Mouse (Mus musculus) spleen, adult 2 months (tissue): ENCODE measurements around the gene Ikzf2. TPM values are rescaled to one million over a fixed set of nuclear protein-coding genes. Genes with fewer than 3 reads are reported as not detected.
A peak's percentile ranks its signal among the peaks of the same experiment; 100 is the strongest.

ENCODE experiments used
- DNase-seq, 2 experiments: peaks; one replicate each; pipeline versions ENCODE4 v3.0.0 to v3.0.0-alpha.2; 2012 to 2021; ENCODE audit warnings: low spot score in 2 of 2, low read depth in 1 of 2
- H3K27ac ChIP-seq: fragments of 200-500 bp; 2 replicates; pipeline ENCODE4 v1.5.1; 2012; ENCODE audit warnings: low read length, inconsistent platforms; ENCODE audit not compliant: insufficient read depth
- H3K27me3 ChIP-seq: fragments of 200-500 bp; 2 replicates; pipeline ENCODE4 v1.6.1; 2012; ENCODE audit warnings: mild to moderate bottlenecking, moderate library complexity, low read length, inconsistent platforms; ENCODE audit not compliant: control insufficient read depth, insufficient read depth
- H3K36me3 ChIP-seq: fragments of 200-500 bp; 2 replicates; pipeline ENCODE4 v1.6.1; 2012; ENCODE audit warnings: mild to moderate bottlenecking, low read length, inconsistent platforms; ENCODE audit not compliant: control insufficient read depth, insufficient read depth
- H3K4me1 ChIP-seq: fragments of 200-500 bp; 2 replicates; pipeline ENCODE4 v1.6.1; 2011; ENCODE audit warnings: inconsistent platforms; ENCODE audit not compliant: control insufficient read depth, insufficient read depth, insufficient read length
- H3K4me3 ChIP-seq: fragments of 200-500 bp; 2 replicates; pipeline ENCODE4 v1.5.1; 2011; ENCODE audit warnings: mild to moderate bottlenecking, inconsistent platforms; ENCODE audit not compliant: insufficient read depth, insufficient read length; ENCODE audit errors: extremely low read depth
- CTCF ChIP-seq: fragments of 200-500 bp; IDR thresholded peaks from 2 replicates; pipeline ENCODE4 v1.5.1; 2011; ENCODE audit warnings: mild to moderate bottlenecking, inconsistent platforms; ENCODE audit not compliant: insufficient read depth, insufficient read length, insufficient replicate concordance; ENCODE audit errors: extremely low read depth
- POLR2A ChIP-seq: fragments of 200-500 bp; IDR thresholded peaks from 2 replicates; pipeline ENCODE4 v1.6.1; 2011; ENCODE audit warnings: low read depth, low read length, inconsistent platforms
- WGBS: fragments of 180-500 bp; shearing (Covaris S2); methylation state at CpG from one replicate; pipeline ENCODE4 v1.1.7; 2018; 5-methylcytosine and 5-hydroxymethylcytosine counted together
- polyA plus RNA-seq: library from polyadenylated mRNA; depleted of rRNA; stranded (reverse); fragments of >200 nt; gene quantifications from 2 replicates; pipeline ENCODE4 v1.2.3, GENCODE M21; 2012

Ikzf2 gene
- polyA plus RNA-seq, 1 experiment: 1.3 TPM

DNA sequence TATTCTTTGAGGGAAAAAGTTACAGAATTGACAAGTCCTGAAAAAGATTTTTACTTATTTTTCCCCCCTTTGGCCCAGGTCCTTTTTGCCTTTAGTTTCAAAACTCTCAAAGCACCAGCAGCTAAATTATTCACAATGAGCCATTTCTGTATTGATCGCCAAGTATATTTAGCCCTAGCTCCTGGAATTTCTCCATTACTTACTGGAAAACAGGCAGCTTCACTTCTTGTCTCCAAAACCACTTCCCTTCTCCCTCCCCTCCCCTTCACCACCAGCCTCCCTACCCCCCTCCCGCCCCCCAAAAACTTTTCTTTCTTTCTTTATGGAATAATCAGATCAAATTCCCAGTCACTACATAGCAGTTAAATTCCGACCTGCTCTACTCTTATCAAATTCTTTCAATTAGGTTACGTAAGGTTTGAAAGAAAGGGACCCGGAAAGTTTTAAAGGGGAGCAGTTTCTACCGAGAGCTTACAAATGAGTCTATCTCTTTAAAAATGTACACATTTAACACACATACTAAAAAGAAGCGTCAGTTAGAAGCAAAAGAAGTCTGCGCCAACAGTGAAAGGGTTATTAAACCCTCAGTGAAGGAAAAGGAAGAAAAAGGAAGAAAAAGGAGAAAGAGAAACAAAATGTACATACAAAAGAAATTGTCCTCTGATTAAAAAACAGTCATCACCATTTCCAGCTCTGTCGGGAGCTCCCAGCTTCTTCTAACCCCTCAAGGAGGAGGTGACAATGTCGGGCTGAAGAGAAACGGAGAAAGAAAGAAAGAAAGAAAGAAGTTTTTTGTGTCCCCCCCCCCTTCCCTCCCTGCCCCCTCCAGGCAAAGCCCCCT, 1.8 kb downstream of the Ikzf2 start:
- 2% methylated on average over 11 of the region's 11 CpGs for WGBS
- DNase-seq: no peak

DNA sequence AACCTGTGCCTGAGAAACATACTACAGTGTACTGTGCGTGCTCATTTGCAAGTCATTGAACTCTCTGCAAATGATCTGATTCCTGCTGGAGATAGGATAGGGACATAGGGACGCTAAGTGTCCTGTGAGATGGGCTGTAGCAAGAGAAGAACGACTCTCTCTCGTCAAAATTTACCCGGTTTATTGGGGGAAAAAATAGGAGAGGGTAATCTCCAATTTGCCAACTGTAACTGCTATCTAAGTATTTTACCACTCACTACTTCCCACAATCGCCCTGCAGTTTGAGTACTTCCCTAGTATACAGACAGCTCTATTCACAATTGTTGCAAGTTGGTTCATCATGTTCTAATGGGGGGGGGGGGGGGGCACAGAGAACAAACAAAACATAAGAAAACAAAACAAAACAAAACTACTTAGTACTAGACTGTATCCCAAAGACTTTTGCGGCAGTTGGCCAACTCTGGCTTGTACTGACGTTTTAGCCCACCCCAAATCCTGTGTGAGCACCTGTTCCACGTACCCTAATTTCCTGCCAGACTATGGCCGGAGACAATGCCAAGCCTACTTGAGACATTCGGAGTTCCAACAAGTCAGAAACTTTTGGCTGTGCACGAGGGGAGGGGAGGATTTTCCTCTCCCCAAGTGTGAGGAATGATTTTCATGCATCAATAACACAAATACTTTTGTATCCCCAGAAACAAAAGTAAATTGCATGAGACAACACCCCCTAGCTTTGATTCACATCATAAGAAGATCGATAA, 2.6 kb downstream of the Ikzf2 start:
- TF ChIP-seq CTCF (no peak), POLR2A (no peak)
- 4% methylated on average over 13 of the region's 13 CpGs for WGBS
- Histone ChIP-seq H3K36me3 (no peaks in the 10 kb centered on the region), H3K27me3 (peaks cover 3% of the 10 kb centered on the region), H3K4me1 (peaks cover 2% of the 10 kb centered on the region; the same call in 1 of the 2 replicates), H3K4me3 (peak overlapping the region; percentile 31), H3K27ac (peak overlapping the region; percentile 32; the same call in 1 of the 2 replicates)
- no peak for DNase-seq

More for the DNA sequence above, 1.8 kb downstream of the Ikzf2 start:
- H3K27me3 ChIP-seq: peaks cover 3% of the 10 kb centered on the region
- H3K36me3 ChIP-seq: no peaks in the 10 kb centered on the region
- H3K4me3 ChIP-seq: peak overlapping the region; percentile 51
- TF ChIP-seq POLR2A: no peak
- TF ChIP-seq CTCF: no peak
- no peak overlapping the region for H3K27ac ChIP-seq
- H3K4me1 ChIP-seq: peaks cover 2% of the 10 kb centered on the region; the same call in 1 of the 2 replicates

DNA sequence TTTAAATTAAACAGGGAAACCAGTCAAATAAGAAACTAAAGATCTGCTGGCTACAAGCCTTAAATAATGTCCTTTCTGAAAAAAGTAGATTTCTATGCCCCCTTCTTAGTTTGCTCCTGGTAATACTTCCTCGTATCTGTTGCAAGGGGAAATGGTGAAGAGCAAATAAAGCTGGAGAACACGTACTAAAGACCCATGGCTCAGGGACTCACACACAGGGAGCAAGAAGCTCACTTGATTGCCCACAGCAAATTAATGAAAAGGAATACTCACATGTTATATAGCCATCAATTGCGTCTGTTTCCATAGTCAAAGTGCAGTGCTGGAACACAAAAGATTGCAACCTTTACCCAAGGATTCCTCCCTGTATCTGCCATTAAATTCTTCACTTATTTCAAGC, 3.2 kb downstream of the Ikzf2 start:
- 24% methylated on average over 3 of the region's 3 CpGs for WGBS
- Histone ChIP-seq H3K27me3 (peaks cover 3% of the 10 kb centered on the region), H3K4me3 (no peak overlapping the region), H3K36me3 (no peaks in the 10 kb centered on the region), H3K27ac (no peak overlapping the region; the same call in 1 of the 2 replicates), H3K4me1 (peaks cover 2% of the 10 kb centered on the region; the same call in 1 of the 2 replicates)
- TF ChIP-seq POLR2A (no peak), CTCF (no peak)
- no peak for DNase-seq

DNA sequence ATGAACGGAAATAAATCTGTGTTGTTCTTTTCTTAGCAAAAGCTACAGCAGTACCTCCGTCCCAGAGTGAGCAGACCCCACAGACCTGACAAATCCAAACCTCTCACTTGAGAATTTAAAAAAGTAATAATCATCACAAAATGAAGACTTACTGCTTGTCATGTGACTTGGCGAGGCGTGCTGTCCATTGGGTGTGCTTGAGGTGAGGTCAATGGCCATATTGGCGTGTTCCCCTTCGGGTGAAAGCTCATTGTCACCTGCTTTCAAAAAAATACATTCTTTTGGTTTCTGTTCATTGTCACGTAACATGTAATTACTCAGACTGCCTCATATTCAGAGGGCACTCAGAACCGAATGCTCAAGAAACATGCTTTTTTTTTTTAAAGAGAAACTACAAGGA, 4.0 kb downstream of the Ikzf2 start:
- 23% methylated on average over 8 of the region's 8 CpGs for WGBS
- TF ChIP-seq CTCF: no peak
- TF ChIP-seq POLR2A: no peak
- Histone ChIP-seq H3K4me3 (peak overlapping the region; percentile 18; the same call in 1 of the 2 replicates), H3K27ac (no peak overlapping the region), H3K27me3 (peaks cover 3% of the 10 kb centered on the region), H3K36me3 (no peaks in the 10 kb centered on the region), H3K4me1 (peaks cover 2% of the 10 kb centered on the region; the same call in 1 of the 2 replicates)
- DNase-seq: no peak

DNA sequence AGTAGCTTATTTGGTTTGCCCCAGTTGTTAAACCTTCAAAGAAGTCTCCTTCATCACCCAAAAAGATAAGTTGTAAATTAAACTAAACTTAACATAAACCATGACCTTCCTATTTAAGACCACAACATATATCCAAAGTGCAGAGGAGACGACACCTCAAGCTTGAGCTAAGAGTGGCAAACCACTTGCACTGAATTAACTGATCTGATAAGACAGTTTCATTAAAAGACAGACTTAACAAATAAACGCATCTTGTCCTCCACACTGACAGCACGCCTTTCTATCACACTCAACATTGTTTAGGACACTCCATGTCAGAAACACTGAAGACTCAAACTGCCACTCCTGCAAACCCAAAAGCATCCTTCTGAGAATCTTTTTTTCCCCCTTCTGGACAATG, 4.8 kb downstream of the Ikzf2 start:
- Histone ChIP-seq H3K4me3 (no peak overlapping the region; the same call in 1 of the 2 replicates), H3K4me1 (peaks cover 2% of the 10 kb centered on the region; the same call in 1 of the 2 replicates), H3K36me3 (no peaks in the 10 kb centered on the region), H3K27me3 (no peaks in the 10 kb centered on the region), H3K27ac (no peak overlapping the region)
- no peak for TF ChIP-seq POLR2A
- no peak for TF ChIP-seq CTCF
- 40% methylated on average over 3 of the region's 3 CpGs for WGBS
- DNase-seq: no peak

DNA sequence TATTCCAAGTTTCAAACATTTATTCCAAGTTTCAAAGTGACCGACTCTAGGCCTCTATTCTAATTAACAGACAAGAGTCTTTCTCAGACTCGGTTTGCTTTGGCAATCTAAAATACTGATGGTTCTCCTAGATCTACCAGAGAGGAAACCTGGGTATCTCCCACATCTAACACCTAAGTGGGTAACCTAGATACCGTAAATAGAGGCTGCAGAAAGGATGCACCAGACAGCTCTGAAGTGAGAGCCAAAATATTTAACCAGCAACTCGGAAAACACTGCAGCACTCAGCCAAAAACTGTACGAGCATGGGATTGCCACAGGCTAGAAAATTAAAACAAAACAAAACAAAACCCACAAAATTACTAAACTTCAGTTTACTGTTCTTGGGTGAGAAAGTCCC, 6.0 kb downstream of the Ikzf2 start:
- H3K27ac ChIP-seq: no peak overlapping the region
- no peaks in the 10 kb centered on the region for H3K36me3 ChIP-seq
- DNase-seq: no peak
- TF ChIP-seq CTCF (no peak), POLR2A (no peak)
- WGBS: 37% methylated on average over 5 of the region's 5 CpGs
- H3K4me3 ChIP-seq: no peak overlapping the region
- H3K4me1 ChIP-seq: peaks cover 2% of the 10 kb centered on the region; the same call in 1 of the 2 replicates
- H3K27me3 ChIP-seq: no peaks in the 10 kb centered on the region
